Mouse (Mus musculus) megakaryocyte, embryonic 14.5 days (primary cell): ENCODE measurements around the gene Pla2g2f. TPM values are rescaled to one million over a fixed set of nuclear protein-coding genes. Genes with fewer than 3 reads are reported as not detected.

Experiments used
- H3K27me3 ChIP-seq: replicated peaks from 2 replicates; pipeline ENCODE3; 2012; ENCODE audit warnings: inconsistent platforms
- H3K36me3 ChIP-seq: replicated peaks from 2 replicates; pipeline ENCODE3; 2012; ENCODE audit warnings: low read length, inconsistent platforms, mixed read lengths
- H3K4me1 ChIP-seq: 2 replicates; pipeline ENCODE4 v1.6.1; 2012; ENCODE audit warnings: inconsistent platforms
- H3K4me3 ChIP-seq: replicated peaks from 2 replicates; pipeline ENCODE3; 2012; ENCODE audit warnings: moderate library complexity, mild to moderate bottlenecking, inconsistent platforms
- H3K9me3 ChIP-seq: 2 replicates; pipeline ENCODE4 v1.6.1; 2012; ENCODE audit warnings: inconsistent platforms
- FLI1 ChIP-seq: IDR thresholded peaks from 2 replicates; pipeline ENCODE4 v1.6.1; 2012; ENCODE audit warnings: low read length, inconsistent platforms, mixed read lengths
- GATA1 ChIP-seq: IDR thresholded peaks from 3 replicates; pipeline ENCODE4 v1.6.1; 2012; ENCODE audit warnings: mixed read lengths, low read length, inconsistent platforms, borderline replicate concordance
- polyA plus RNA-seq: library from polyadenylated mRNA; stranded (reverse); fragments of >175 nt; gene quantifications from 2 replicates; pipeline ENCODE4 v1.2.3, GENCODE M21; 2012; ENCODE audit warnings: low replicate concordance; ENCODE audit not compliant: insufficient read depth

Gene Pla2g2f
- polyA plus RNA-seq, 1 experiment: not detected

DNA sequence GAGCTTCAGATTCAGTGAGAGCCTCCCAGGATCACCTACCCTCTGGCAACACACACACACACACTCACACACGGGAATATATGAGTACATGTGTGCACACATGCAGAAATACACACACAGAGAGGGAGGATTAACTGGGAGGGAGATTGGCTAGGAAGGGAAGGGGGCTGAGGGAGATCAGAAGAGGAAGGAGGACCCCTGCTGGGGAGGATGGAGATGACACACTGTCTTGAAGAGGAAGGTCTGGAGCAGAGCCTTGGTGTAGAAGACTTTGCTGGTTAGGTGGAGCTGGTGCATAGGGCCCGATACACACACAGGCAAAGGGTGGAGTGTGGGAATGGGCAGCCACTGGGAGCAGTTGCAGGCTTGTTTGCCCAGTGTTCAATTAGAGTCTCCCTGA lies 35.9 kb upstream of the Pla2g2f start:
- no peak for TF ChIP-seq GATA1
- TF ChIP-seq FLI1: no peak
- Histone ChIP-seq H3K4me1 (peaks cover 4% of the 10 kb centered on the region; the same call in 1 of the 2 replicates), H3K4me3 (no peak overlapping the region), H3K9me3 (peaks cover 18% of the 10 kb centered on the region), H3K27me3 (peaks cover 83% of the 10 kb centered on the region), H3K36me3 (no peaks in the 10 kb centered on the region)

DNA sequence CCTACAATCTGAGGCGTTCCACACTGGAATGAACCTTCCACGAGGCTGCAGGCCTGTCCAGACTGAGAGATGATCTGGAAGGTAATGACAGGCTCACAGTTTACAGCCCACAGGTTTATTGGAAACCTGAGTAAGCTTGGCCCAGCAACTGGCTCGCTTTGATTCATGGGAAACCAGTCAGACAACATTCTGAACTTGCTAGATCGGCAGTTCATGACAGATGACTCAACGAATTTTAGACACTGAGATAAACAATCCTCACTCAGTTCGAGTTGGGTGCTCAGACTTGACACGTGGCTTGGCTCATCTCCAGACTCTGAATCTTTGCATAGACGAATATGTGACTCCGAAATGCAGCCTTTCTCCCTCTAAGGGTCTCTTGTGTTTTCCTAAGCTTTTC lies 35.2 kb upstream of the Pla2g2f start:
- Histone ChIP-seq H3K4me3 (no peak overlapping the region), H3K36me3 (no peaks in the 10 kb centered on the region), H3K4me1 (peaks cover 4% of the 10 kb centered on the region; the same call in 1 of the 2 replicates), H3K27me3 (peaks cover 84% of the 10 kb centered on the region), H3K9me3 (peaks cover 18% of the 10 kb centered on the region)
- TF ChIP-seq FLI1 (no peak), GATA1 (no peak)

DNA sequence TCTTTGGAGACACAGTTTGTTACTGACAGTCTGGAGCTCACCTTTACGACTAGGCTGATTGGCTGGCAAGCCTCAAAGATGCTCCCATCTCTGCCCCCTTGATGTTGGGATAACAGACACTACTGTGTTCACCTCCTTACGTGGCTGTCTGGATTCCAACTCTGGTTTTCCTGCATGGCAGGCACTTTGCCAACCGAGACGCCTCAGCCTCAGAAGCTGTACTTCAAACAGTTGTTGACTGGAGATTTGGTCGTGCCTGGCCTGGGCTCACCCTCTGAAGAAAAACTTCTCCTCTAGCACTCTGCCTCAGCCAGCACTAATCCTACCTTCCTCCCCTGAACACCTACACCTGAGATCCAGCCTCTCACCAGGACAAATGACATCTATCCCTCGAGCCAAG lies 34.0 kb upstream of the Pla2g2f start:
- H3K36me3 ChIP-seq: no peaks in the 10 kb centered on the region
- H3K27me3 ChIP-seq: peaks cover 83% of the 10 kb centered on the region
- TF ChIP-seq GATA1: no peak
- no peak for TF ChIP-seq FLI1
- peaks cover 2% of the 10 kb centered on the region; the same call in 1 of the 2 replicates for H3K4me1 ChIP-seq
- H3K9me3 ChIP-seq: peaks cover 18% of the 10 kb centered on the region
- H3K4me3 ChIP-seq: no peak overlapping the region

DNA sequence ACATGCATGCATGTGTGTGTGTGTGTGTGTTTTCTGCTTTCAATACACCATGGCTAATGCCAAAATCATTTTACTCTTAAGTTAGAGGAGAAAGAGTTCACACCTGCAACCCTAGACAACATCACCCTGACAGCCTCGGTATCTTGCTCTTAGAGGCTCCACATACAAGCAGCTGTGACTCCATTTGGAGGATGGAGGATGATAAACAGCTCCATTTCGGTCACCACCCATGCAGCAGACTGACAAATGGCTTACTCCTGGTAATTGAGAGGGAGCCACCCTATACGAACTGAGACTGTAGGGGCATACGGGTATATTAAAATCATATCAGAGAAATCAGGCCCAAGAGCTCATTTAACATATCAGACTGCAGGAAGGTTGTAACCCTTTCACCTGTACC lies 31.0 kb upstream of the Pla2g2f start:
- no peaks in the 10 kb centered on the region for H3K4me1 ChIP-seq
- H3K27me3 ChIP-seq: peaks cover 81% of the 10 kb centered on the region
- H3K4me3 ChIP-seq: no peak overlapping the region
- no peaks in the 10 kb centered on the region for H3K36me3 ChIP-seq
- no peaks in the 10 kb centered on the region for H3K9me3 ChIP-seq
- TF ChIP-seq FLI1 (no peak), GATA1 (no peak)

DNA sequence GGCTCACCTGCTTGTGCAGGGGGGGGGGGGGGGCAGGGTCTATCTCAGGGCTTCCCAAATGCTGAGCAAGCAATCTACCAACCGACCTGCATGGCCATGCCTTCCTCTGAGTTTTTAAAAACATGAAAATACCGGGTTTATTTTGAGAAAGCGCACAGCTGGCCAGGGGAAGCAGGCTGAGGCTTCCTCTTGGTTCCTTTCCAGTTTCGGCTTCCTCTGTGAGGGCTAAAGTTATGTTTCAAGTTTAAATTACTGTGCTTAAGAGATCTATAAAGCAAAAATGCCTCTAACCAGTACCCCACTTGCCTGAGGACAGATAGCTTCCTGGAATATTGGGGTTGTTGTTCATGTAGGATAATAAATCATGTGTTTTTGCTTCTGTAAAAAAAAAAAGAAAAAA lies 28.7 kb upstream of the Pla2g2f start:
- H3K4me1 ChIP-seq: no peaks in the 10 kb centered on the region

DNA sequence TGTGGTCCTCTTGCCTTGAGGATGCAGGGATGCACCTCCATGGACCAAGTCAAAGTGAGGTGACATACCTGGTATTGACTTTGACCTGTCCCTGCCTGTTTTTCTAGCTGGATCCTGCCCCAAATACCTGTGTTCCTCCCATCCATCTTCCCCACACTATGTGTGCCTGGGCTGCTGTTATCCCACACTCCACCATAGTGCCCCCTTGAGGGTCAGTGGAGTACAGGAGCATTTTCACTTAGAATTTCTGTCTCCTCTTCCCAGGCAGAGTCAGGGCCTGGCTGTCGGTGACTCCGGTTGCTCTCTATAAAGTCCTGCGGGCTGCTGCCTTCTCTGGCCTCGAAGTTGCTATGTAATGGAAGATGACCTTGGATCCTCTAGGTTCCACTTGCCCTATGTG lies 28.3 kb upstream of the Pla2g2f start:
- H3K9me3 ChIP-seq: no peaks in the 10 kb centered on the region
- H3K36me3 ChIP-seq: no peaks in the 10 kb centered on the region
- no peaks in the 10 kb centered on the region for H3K4me1 ChIP-seq
- TF ChIP-seq FLI1 (no peak), GATA1 (no peak)
- H3K4me3 ChIP-seq: no peak overlapping the region
- H3K27me3 ChIP-seq: peaks cover 70% of the 10 kb centered on the region

More for the DNA sequence above, 28.7 kb upstream of the Pla2g2f start:
- Histone ChIP-seq H3K27me3 (peaks cover 71% of the 10 kb centered on the region), H3K9me3 (no peaks in the 10 kb centered on the region), H3K4me3 (no peak overlapping the region), H3K36me3 (no peaks in the 10 kb centered on the region)
- TF ChIP-seq GATA1 (no peak), FLI1 (no peak)

DNA sequence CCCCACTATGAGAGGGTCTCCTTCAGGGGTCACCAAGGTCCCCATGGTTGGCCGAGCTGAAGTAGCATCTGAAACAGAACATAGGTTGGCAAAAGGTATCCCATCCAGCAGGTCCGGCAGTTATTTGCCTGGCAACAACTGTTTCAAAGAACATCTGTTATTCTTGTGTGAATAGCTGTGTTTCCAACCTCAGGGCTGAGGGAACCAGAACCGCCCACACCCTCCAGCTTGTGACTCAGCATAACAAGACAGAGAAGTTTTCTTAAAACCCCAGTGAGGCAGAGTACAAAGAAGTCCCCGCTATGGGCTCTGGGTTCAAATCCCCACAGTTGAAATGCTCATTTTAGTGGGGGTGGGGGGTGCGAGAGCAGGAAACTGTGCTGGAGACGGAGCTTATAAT lies 24.7 kb upstream of the Pla2g2f start:
- peaks cover 77% of the 10 kb centered on the region for H3K27me3 ChIP-seq
- TF ChIP-seq GATA1 (no peak), FLI1 (no peak)

DNA sequence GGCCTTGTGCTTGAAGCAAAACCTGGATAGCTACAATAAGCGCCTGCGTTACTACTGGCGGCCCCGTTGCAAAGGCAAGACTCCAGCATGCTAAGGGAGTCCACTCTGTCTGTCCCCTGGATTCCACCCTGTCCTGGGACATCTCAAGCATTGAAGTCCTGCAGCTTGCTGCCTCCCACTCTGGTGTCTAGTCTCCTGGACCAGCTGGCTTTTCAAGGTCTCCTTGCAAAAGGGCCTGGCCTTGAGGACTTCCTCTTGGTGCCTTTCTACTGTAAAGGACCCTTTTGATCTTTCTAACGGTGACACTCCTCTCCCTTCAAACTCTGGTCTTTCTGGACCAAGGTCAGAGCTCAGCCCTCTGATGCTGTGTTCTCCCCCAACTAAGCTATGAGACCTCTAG lies 22.9 kb upstream of the Pla2g2f start:
- Histone ChIP-seq H3K9me3 (no peaks in the 10 kb centered on the region), H3K27me3 (peaks cover 77% of the 10 kb centered on the region), H3K36me3 (no peaks in the 10 kb centered on the region), H3K4me1 (no peaks in the 10 kb centered on the region), H3K4me3 (no peak overlapping the region)
- TF ChIP-seq GATA1: no peak

More for the DNA sequence above, 24.7 kb upstream of the Pla2g2f start:
- no peaks in the 10 kb centered on the region for H3K36me3 ChIP-seq
- H3K9me3 ChIP-seq: no peaks in the 10 kb centered on the region
- H3K4me1 ChIP-seq: no peaks in the 10 kb centered on the region
- H3K4me3 ChIP-seq: no peak overlapping the region

DNA sequence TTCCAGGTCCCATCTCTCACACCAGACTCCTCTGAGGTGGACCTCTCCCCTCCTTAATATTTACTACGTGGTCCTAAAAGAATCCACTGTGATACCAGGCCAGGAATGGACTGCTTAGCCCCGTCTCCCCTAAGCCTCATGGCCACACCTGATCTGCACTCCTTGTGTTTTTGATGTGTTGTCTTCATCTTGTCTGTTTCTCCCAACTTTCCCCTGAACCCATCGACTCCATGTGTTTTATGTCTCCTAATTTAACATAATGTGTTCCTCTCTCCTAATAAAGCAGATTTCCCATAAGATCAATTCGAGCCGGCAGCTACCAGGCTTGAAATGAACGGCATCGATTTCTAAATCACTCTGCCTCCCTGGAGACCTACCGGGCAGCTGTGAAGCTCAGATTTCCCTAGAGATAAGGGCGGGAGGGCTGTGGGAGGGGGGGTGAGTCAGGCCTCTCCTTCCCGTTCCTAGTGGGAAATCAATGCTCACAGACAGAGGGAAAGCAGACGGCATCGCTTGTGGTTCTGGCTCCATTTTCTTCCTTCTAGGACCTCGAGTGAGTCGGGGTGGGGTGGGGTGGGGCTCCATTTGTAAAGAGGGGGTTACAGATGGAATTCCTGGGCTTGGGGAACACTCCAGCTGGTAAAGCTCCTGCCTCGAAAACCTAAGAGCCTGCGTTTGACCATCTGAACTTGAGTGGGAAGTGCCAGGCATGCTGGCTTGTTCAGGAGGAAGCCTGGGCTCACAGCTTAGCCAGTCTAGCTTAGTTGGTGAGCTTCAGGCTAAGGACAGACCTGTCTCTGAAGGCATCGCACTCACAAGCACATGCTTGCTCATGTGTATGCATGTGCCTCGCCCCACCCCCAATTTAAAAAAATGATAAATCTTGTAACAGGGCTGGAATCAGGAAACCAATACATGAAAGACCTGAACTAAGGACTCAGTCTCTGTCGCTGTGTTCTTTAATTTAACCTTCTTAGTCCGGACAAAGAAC lies 20.3 kb upstream of the Pla2g2f start:
- Histone ChIP-seq H3K36me3 (no peaks in the 10 kb centered on the region), H3K27me3 (peaks cover 72% of the 10 kb centered on the region), H3K4me1 (no peaks in the 10 kb centered on the region), H3K4me3 (no peak overlapping the region), H3K9me3 (no peaks in the 10 kb centered on the region)
- TF ChIP-seq FLI1 (no peak), GATA1 (no peak)

DNA sequence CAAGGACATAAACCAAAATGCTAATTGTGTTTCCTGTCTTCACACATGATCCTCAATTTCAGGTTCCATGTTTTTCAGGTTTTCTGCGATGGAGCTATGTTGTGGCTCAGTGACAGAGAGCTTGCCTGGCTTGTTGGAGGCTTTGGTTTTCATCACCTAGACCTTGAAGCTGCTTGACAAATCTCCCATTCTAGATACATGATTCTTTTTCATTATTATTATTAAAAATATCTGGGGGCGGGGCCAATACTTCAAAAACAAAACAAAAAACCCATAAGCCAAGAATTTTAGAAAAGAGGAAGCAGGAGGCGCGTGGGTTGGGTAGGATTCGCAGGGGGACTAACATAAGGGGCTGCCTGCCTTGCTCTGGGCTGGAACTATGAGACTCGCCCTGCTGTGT lies 18.0 kb upstream of the Pla2g2f start, which contains the start of gene Pla2g2d:
Gene Pla2g2d, plus strand, starts transcription at position 301 of the 400 bp plus-strand sequence.
- TF ChIP-seq GATA1: no peak
- TF ChIP-seq FLI1: no peak
- no peaks in the 10 kb centered on the region for H3K4me1 ChIP-seq
- H3K27me3 ChIP-seq: peaks cover 78% of the 10 kb centered on the region
- no peaks in the 10 kb centered on the region for H3K36me3 ChIP-seq
- no peaks in the 10 kb centered on the region for H3K9me3 ChIP-seq
- H3K4me3 ChIP-seq: no peak within 1 kb of the TSS

DNA sequence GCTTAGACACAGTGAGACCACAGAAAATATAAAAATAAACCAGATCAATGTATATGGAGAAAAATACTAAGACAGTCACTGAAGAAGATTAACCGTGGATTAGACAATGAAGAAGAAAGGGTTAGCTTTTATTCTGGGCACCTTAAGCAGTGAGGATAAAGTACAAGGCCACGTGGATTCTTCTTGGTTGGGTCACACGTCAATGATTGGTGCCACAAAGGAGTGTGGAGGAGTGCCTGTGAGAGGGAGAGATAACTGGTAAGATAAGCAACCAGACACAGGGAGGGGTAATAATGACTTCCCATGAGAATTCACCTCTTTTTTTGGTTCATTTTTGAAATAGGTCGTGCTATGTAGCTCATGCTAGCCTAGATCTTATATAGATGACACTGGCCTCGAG lies 15.0 kb upstream of the Pla2g2f start:
- H3K27me3 ChIP-seq: peaks cover 72% of the 10 kb centered on the region
- no peaks in the 10 kb centered on the region for H3K4me1 ChIP-seq
- H3K9me3 ChIP-seq: no peaks in the 10 kb centered on the region
- H3K4me3 ChIP-seq: no peak overlapping the region
- H3K36me3 ChIP-seq: no peaks in the 10 kb centered on the region
- TF ChIP-seq GATA1: no peak
- no peak for TF ChIP-seq FLI1
